Mouse (Mus musculus) liver, adult 2 months (tissue): ENCODE results near the gene Gm10563.

Source experiments
- CTCF ChIP-seq: fragments of 200-500 bp; IDR thresholded peaks from 2 replicates; pipeline ENCODE4 v1.5.1; 2011; ENCODE audit warnings: low read depth, low read length, control low read depth
- POLR2A ChIP-seq: fragments of 200-500 bp; IDR thresholded peaks from 2 replicates; pipeline ENCODE4 v1.6.1; 2011; ENCODE audit warnings: low read length, control low read depth; ENCODE audit not compliant: insufficient read depth; ENCODE audit errors: extremely low read depth

GRCm38 (mm10) chr4:155582279-155582905, 62.8 kb downstream of the Gm10563 start:
- TF ChIP-seq POLR2A = no peak
- TF ChIP-seq CTCF = no peak
